Mouse (Mus musculus) left cerebral cortex, adult 8-10 months (tissue): ENCODE measurements at regions not wholly inside any gene's neighbourhood (a gene's known extent, or its start where the extent isn't known, plus 50 kb on each side); places are given as distances from the start of the nearest gene placed in this dataset.

ENCODE experiments used
- DNase-seq, 2 experiments: peaks; one replicate each; pipeline ENCODE4 v3.0.0; 2022; ENCODE audit warnings: low spot score in 2 of 2

- no peak for DNase-seq
Measured at GRCm38 (mm10) chr1:77933095-77933766, 263.7 kb downstream of the Pax3 start.

- DNase-seq, result no peak
Measured at GRCm38 (mm10) chr1:77932226-77932625, 264.7 kb downstream of the Pax3 start.

- no peak for DNase-seq
Measured at GRCm38 (mm10) chr1:77930661-77931060, 266.3 kb downstream of the Pax3 start.

GRCm38 (mm10) chr1:77929552-77929951 is 267.4 kb downstream of the Pax3 start:
- no peak for DNase-seq

- DNase-seq, result no peak
Measured at GRCm38 (mm10) chr1:77926146-77926545, 270.8 kb downstream of the Pax3 start.

GRCm38 (mm10) chr1:77896226-77896625 is 300.7 kb downstream of the Pax3 start:
- DNase-seq, result peak in 1 of 2 experiments; percentile 21

GRCm38 (mm10) chr1:77879026-77879425 is 317.9 kb downstream of the Pax3 start:
- DNase-seq, result no peak

GRCm38 (mm10) chr1:77870125-77870524 is 326.8 kb downstream of the Pax3 start:
- DNase-seq, result no peak

GRCm38 (mm10) chr1:77869174-77869573 is 327.8 kb downstream of the Pax3 start:
- DNase-seq, result no peak

GRCm38 (mm10) chr1:77859931-77860330 is 337.0 kb downstream of the Pax3 start:
- no peak for DNase-seq

- no peak for DNase-seq
Measured at GRCm38 (mm10) chr1:77854366-77854765, 339.5 kb upstream of the Epha4 start.

- DNase-seq, result no peak
Measured at GRCm38 (mm10) chr1:77847766-77848615, 333.1 kb upstream of the Epha4 start.

- no peak for DNase-seq
Measured at GRCm38 (mm10) chr1:77846039-77846727, 331.3 kb upstream of the Epha4 start.

- DNase-seq, result no peak
Measured at GRCm38 (mm10) chr1:77840672-77841071, 325.8 kb upstream of the Epha4 start.

GRCm38 (mm10) chr1:77832174-77832573 is 317.3 kb upstream of the Epha4 start:
- no peak for DNase-seq

- DNase-seq, result peak; percentile 16 to 20
Measured at GRCm38 (mm10) chr1:77824716-77825387, 310.0 kb upstream of the Epha4 start.

GRCm38 (mm10) chr1:77823801-77824687 is 309.2 kb upstream of the Epha4 start:
- peak; percentile 8 to 16 for DNase-seq

- no peak for DNase-seq
Measured at GRCm38 (mm10) chr1:77820101-77820500, 305.2 kb upstream of the Epha4 start.

GRCm38 (mm10) chr1:77815451-77815850 is 300.6 kb upstream of the Epha4 start:
- no peak for DNase-seq

GRCm38 (mm10) chr1:77811573-77811972 is 296.7 kb upstream of the Epha4 start:
- DNase-seq, result no peak

GRCm38 (mm10) chr1:77790974-77791373 is 276.1 kb upstream of the Epha4 start:
- no peak for DNase-seq
